Mouse (Mus musculus) kidney, adult 2 months (tissue): Measurements from ENCODE around the gene Rab37.

ENCODE experiments used
- CTCF ChIP-seq: fragments of 200-500 bp; conservative IDR thresholded peaks from 2 replicates; pipeline ENCODE4 v1.5.1; 2011; ENCODE audit warnings: low read depth, mild to moderate bottlenecking, control low read depth, low read length, moderate library complexity, mixed read lengths; ENCODE audit not compliant: insufficient read depth, insufficient read length
- POLR2A ChIP-seq: fragments of 200-500 bp; IDR thresholded peaks from one replicate; pipeline ENCODE4 v1.6.1; 2011; ENCODE audit warnings: low read depth, low read length, control low read depth

- no peak for TF ChIP-seq CTCF
- TF ChIP-seq POLR2A, result no peak
Measured at GRCm38 (mm10) chr11:115058701-115059100, 32.5 kb upstream of the Rab37 start.
